Mouse (Mus musculus): Measurements from ENCODE around the gene Mtx3.

DNA sequence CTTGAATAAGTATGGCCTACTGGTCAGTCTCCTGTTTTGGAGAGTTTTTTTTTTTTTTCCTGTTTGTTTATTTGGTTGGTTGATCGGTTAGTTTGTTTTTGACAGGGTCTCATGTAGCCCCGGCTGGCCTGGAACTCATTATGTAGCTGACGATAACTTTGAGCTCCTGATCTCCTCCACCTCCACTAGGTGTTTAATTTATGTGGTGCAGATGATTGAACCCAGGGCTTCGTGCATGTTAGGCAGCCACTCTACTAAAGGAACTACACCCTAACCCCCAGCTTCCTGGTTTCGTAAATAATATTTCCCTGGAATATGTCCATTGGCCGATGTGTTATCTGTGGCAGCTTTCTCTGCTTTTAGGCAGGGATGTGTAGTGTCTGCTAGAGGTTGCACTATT, 54.5 kb downstream of the Mtx3 start:
- TF ChIP-seq CTCF (IDR thresholded peaks at IDR 0.05; ENCODE audit: low read depth) (no peak), EP300 (optimal IDR thresholded peaks at IDR 0.05) (no peak)

Measured in stomach, postnatal 0 days (tissue).